Mouse (Mus musculus) liver, embryonic 11.5 days (tissue): ENCODE measurements around the gene Papss1. TPM values are rescaled to one million over a fixed set of nuclear protein-coding genes. Genes with fewer than 3 reads are reported as not detected.

ENCODE experiments used
- ATAC-seq: fragments of 200-750 bp; cut with Nextera tagmentation; replicated peaks from 2 replicates; pipeline ENCODE4 v1.8.0; 2017; ENCODE audit warnings: moderate number of reproducible peaks, mild to moderate bottlenecking, moderate TSS enrichment, moderate library complexity; ENCODE audit not compliant: low FRiP score
- DNase-seq: peaks from one replicate; pipeline ENCODE4 v3.0.0-alpha.2; 2017; ENCODE audit warnings: low spot score
- H3K27ac ChIP-seq: fragments of 300-500 bp; sonication (generic); 2 replicates; pipeline ENCODE4 v1.5.1; 2014; ENCODE audit warnings: mild to moderate bottlenecking, low read depth, low read length, control low read depth
- H3K27me3 ChIP-seq: fragments of 300-500 bp; sonication (generic); replicated peaks from 2 replicates; pipeline ENCODE4 v1.6.1; 2014; ENCODE audit warnings: low read length, mixed read lengths; ENCODE audit not compliant: control insufficient read depth, insufficient read depth
- H3K36me3 ChIP-seq: fragments of 300-500 bp; sonication (generic); 2 replicates; pipeline ENCODE4 v1.6.1; 2014; ENCODE audit warnings: mild to moderate bottlenecking, low read length, moderate library complexity, mixed read lengths; ENCODE audit not compliant: control insufficient read depth, insufficient read depth
- H3K4me1 ChIP-seq: fragments of 300-500 bp; sonication (generic); replicated peaks from 2 replicates; pipeline ENCODE4 v1.6.1; 2014; ENCODE audit warnings: low read length, mixed read lengths; ENCODE audit not compliant: control insufficient read depth, insufficient read depth
- H3K4me2 ChIP-seq: fragments of 300-500 bp; sonication (generic); 2 replicates; pipeline ENCODE4 v1.6.1; 2014; ENCODE audit warnings: mild to moderate bottlenecking, control low read depth, moderate library complexity
- H3K4me3 ChIP-seq: fragments of 300-500 bp; sonication (generic); 2 replicates; pipeline ENCODE4 v1.5.1; 2014; ENCODE audit warnings: low read depth, low read length, control low read depth
- H3K9ac ChIP-seq: fragments of 300-500 bp; sonication (generic); 2 replicates; pipeline ENCODE4 v1.6.1; 2014; ENCODE audit warnings: low read depth, low read length, control low read depth
- H3K9me3 ChIP-seq: fragments of 300-500 bp; sonication (generic); 2 replicates; pipeline ENCODE4 v1.6.1; 2016; ENCODE audit warnings: low read length, inconsistent platforms, mixed read lengths; ENCODE audit not compliant: control insufficient read depth
- WGBS: fragments of 180-500 bp; shearing (Covaris S2); extraction: QIAGEN DNeasy Blood & Tissue Kit; methylation state at CpG from one replicate; pipeline ENCODE4 v1.1.7; 2014; 5-methylcytosine and 5-hydroxymethylcytosine counted together
- polyA plus RNA-seq: library from polyadenylated mRNA; unstranded; fragments of >200 nt; fragmentation: Nextera tagmentation; extraction: Ambion mirVana; gene quantifications from 2 replicates; pipeline ENCODE4 v1.2.1, GENCODE M21; 2014

Papss1 gene
- polyA plus RNA-seq, 1 experiment from 2014 or later: 27.5 TPM

DNA sequence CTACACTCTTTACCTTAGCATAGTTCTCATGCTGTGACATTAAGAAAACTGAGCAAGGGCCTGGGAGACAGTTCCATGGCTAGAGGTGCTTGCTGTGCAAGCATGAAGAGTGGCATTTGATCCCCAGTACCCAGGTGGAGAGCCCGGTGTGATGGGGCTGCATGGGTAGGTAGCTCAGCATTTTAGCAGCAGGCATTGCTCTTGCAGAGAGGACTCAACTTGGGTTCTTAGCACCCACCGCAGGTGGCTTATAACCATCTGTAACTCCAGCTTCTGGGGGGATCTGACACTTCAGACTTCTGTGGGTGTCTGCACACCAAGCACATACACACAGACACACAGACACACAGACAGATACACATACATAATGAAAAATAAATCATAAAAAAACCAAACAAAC is 69.5 kb downstream of the Papss1 start:
- H3K27ac ChIP-seq: no peak overlapping the region
- no peak overlapping the region for H3K4me3 ChIP-seq
- H3K9ac ChIP-seq: no peak overlapping the region
- ATAC-seq (no peak), DNase-seq (no peak)
- 0 out of 2 replicates have a peak, but pooled peaks cover 2% of the 10 kb centered on the region for H3K36me3 ChIP-seq
- no peaks in the 10 kb centered on the region for H3K27me3 ChIP-seq
- no peak overlapping the region for H3K4me2 ChIP-seq
- no peaks in the 10 kb centered on the region for H3K9me3 ChIP-seq
- H3K4me1 ChIP-seq: no peaks in the 10 kb centered on the region
- 83% methylated on average over 2 of the region's 2 CpGs for WGBS

GRCm38 (mm10) chr3:131636126-131636525 is 71.6 kb downstream of the Papss1 start:
- no peak overlapping the region for H3K27ac ChIP-seq
- no peaks in the 10 kb centered on the region for H3K4me1 ChIP-seq
- no peak for DNase-seq
- no peak overlapping the region for H3K9ac ChIP-seq
- H3K4me3 ChIP-seq: no peak overlapping the region
- H3K27me3 ChIP-seq: no peaks in the 10 kb centered on the region
- WGBS: 50% methylated on average over 5 of the region's 5 CpGs
- no peak overlapping the region for H3K4me2 ChIP-seq
- H3K36me3 ChIP-seq: 0 out of 2 replicates have a peak, but pooled peaks cover 2% of the 10 kb centered on the region
- no peaks in the 10 kb centered on the region for H3K9me3 ChIP-seq
- ATAC-seq: no peak

DNA sequence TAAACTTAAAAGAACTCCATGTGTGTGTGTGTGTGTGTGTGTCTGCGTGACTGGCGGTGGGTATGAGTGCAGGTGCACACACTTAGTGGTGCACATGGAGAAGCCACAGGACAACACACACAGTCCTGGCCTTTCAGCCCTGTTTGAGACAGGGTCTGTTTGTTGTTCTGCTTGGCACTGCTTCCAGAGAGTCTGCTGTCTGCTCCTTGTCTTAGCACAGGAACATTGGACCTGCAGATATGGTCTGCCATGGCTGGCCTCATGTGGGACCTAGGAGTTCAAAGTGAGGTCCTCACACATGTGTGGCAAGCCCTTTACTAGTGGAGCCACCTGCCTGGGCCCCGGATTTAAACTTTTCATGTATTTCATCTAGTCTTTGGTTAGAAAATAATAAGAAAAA is 72.4 kb downstream of the Papss1 start:
- no peaks in the 10 kb centered on the region for H3K27me3 ChIP-seq
- H3K4me2 ChIP-seq: no peak overlapping the region
- H3K27ac ChIP-seq: no peak overlapping the region
- ATAC-seq (no peak), DNase-seq (no peak)
- H3K4me3 ChIP-seq: no peak overlapping the region
- H3K9me3 ChIP-seq: no peaks in the 10 kb centered on the region
- 0 out of 2 replicates have a peak, but pooled peaks cover 2% of the 10 kb centered on the region for H3K36me3 ChIP-seq
- no peaks in the 10 kb centered on the region for H3K4me1 ChIP-seq
- 93% methylated on average over 3 of the region's 3 CpGs for WGBS
- no peak overlapping the region for H3K9ac ChIP-seq

GRCm38 (mm10) chr3:131637664-131638063 is 73.1 kb downstream of the Papss1 start:
- Histone ChIP-seq H3K36me3 (0 out of 2 replicates have a peak, but pooled peaks cover 2% of the 10 kb centered on the region), H3K9ac (no peak overlapping the region), H3K4me3 (no peak overlapping the region), H3K27me3 (no peaks in the 10 kb centered on the region), H3K27ac (no peak overlapping the region), H3K9me3 (no peaks in the 10 kb centered on the region), H3K4me2 (no peak overlapping the region), H3K4me1 (no peaks in the 10 kb centered on the region)
- ATAC-seq (no peak), DNase-seq (no peak)
- 32% methylated on average over 10 of the region's 10 CpGs for WGBS

GRCm38 (mm10) chr3:131638216-131638615 is 73.6 kb downstream of the Papss1 start:
- H3K36me3 ChIP-seq: 0 out of 2 replicates have a peak, but pooled peaks cover 2% of the 10 kb centered on the region
- H3K27ac ChIP-seq: no peak overlapping the region
- 75% methylated on average over 7 of the region's 7 CpGs for WGBS
- no peak overlapping the region for H3K4me2 ChIP-seq
- no peaks in the 10 kb centered on the region for H3K4me1 ChIP-seq
- H3K9ac ChIP-seq: no peak overlapping the region
- DNase-seq (no peak), ATAC-seq (no peak)
- no peaks in the 10 kb centered on the region for H3K9me3 ChIP-seq
- H3K27me3 ChIP-seq: no peaks in the 10 kb centered on the region
- H3K4me3 ChIP-seq: no peak overlapping the region

DNA sequence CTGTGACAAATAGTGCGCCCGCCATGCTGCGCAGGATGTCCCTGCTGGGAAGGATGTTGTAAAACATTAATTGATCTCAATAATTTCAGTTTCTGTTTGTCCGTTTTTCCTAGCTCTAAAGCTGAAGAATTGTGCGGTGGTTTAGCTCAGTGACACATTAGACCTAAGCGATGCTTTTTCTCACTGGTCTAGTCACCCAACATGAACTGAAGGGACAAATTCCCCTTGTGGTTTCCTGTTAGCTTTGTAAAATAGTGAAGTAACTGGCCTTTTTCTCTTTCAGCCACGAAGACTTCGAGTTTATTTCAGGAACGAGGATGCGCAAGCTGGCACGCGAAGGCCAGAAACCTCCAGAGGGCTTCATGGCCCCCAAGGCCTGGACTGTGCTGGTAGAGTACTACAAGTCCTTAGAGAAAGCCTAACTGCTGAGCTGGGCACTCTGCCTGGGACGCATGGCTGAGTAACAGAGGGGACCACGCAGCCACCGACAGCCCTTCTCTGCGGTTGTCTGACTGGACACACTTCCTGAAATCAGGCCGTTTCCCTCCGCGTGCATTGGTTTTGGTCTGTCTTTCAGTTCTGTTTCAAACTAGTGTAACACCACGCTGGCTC is 78.2 kb downstream of the Papss1 start:
- no peak overlapping the region for H3K9ac ChIP-seq
- WGBS: 66% methylated on average over 20 of the region's 20 CpGs
- no peak overlapping the region for H3K27ac ChIP-seq
- H3K9me3 ChIP-seq: no peaks in the 10 kb centered on the region
- H3K36me3 ChIP-seq: peaks cover 3% of the 10 kb centered on the region; the same call in 1 of the 2 replicates
- no peak overlapping the region for H3K4me3 ChIP-seq
- no peak for DNase-seq
- no peaks in the 10 kb centered on the region for H3K4me1 ChIP-seq
- ATAC-seq: no peak
- H3K4me2 ChIP-seq: no peak overlapping the region
- H3K27me3 ChIP-seq: no peaks in the 10 kb centered on the region

DNA sequence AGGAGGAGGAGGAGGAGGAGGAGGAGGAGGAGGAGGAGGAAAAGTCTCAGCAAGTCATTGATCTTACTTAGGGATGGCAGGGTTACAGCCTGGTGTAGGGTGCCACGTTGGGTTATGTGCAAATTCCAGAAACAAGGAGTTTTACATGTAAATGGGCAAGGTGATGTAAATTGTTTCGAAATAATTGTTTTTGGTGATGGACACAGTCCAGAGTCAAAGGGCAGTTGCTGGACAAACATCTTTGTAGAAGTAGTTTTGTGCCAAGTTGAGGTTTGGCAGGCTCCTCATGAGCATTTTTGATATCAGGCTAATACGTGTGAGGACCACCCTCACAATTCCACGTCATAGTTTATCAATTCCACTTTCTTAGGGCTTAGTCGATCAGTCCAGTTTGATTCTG is 80.6 kb downstream of the Papss1 start:
- H3K4me2 ChIP-seq: no peak overlapping the region
- peaks cover 3% of the 10 kb centered on the region; the same call in 1 of the 2 replicates for H3K36me3 ChIP-seq
- H3K4me3 ChIP-seq: no peak overlapping the region
- WGBS: 83% methylated on average over 5 of the region's 5 CpGs
- H3K27ac ChIP-seq: no peak overlapping the region
- no peaks in the 10 kb centered on the region for H3K4me1 ChIP-seq
- no peaks in the 10 kb centered on the region for H3K27me3 ChIP-seq
- ATAC-seq (no peak), DNase-seq (no peak)
- no peak overlapping the region for H3K9ac ChIP-seq
- no peaks in the 10 kb centered on the region for H3K9me3 ChIP-seq

DNA sequence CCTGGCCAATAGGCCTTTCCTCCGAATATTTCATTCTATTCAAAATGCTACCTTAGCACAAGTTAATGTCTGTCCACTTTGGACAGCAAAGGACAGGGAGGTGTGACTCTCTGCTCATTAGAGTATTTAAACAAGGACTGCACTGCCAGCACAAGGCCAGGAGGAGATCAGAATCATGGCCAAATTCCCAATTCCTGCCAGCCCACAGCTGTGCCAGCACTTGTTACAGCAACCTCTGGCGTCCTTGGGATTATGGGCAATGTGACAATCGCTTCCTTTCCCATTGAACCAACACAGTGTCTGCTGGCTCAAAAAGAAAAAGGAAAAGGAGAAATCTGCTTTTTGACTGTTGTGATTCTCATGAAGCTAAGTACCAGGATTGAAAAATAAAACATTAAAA is 89.8 kb downstream of the Papss1 start:
- no peak overlapping the region for H3K27ac ChIP-seq
- no peaks in the 10 kb centered on the region for H3K36me3 ChIP-seq
- WGBS: 85% methylated on average over 3 of the region's 3 CpGs
- no peaks in the 10 kb centered on the region for H3K9me3 ChIP-seq
- no peak overlapping the region for H3K4me3 ChIP-seq
- H3K4me1 ChIP-seq: no peaks in the 10 kb centered on the region
- no peak for DNase-seq
- H3K9ac ChIP-seq: no peak overlapping the region
- H3K4me2 ChIP-seq: no peak overlapping the region
- no peak for ATAC-seq
- H3K27me3 ChIP-seq: no peaks in the 10 kb centered on the region

GRCm38 (mm10) chr3:131656032-131656431 is 91.5 kb downstream of the Papss1 start:
- Histone ChIP-seq H3K9me3 (no peaks in the 10 kb centered on the region), H3K27me3 (no peaks in the 10 kb centered on the region), H3K4me3 (no peak overlapping the region), H3K36me3 (no peaks in the 10 kb centered on the region), H3K4me1 (no peaks in the 10 kb centered on the region), H3K9ac (no peak overlapping the region), H3K27ac (no peak overlapping the region), H3K4me2 (no peak overlapping the region)
- WGBS: 59% methylated on average over 6 of the region's 6 CpGs
- ATAC-seq (no peak), DNase-seq (no peak)
